Mouse (Mus musculus): ENCODE measurements at regions not wholly inside any gene's neighbourhood (a gene's known extent, or its start where the extent isn't known, plus 50 kb on each side); places are given as distances from the start of the nearest gene placed in this dataset.

DNA sequence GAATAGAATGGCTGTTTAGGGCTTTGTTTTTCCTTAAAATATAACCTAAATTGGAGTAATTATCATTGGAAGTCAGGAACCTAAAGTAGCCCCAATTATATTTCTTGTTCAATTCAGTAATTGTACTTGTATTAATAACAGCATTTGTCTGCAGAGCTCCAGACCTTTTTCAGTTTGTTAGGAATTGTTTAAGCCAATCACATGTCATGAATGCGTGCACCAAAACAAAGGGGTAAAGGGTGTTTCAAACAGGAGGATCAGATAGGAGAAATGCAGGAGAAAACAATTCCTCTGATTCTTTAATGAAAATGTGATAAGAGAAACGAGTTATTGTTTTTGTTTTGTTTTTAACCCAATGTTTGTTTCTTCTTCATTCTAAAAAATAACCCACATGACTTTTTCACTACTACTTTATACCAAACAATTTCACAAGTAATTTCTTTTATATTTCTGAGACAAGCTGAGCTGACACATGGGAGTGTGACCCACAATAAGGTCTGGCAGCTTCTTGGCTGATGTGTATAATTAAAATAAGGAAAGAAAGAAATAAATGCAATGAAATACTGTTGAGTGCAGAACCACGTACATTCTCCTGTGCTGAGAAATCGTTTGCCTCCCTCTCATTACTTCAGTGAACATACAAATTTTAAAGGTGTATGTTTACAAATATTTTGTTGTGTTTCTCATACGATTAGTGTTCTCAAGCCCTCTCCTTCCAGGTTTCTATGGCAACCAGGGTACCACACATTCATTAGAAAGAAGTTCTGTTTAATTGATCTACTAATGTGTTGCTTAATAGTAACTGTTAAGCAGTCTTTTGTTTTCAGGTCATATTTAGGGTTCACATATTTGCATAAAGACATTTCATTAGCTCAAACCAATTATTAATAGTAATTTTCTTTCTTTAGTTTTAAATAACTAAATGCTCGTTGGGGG lies 397.7 kb downstream of the Isl1 start:
- H3K27me3 ChIP-seq = peaks cover 3% of the 10 kb centered on the region; the same call in 1 of the 2 replicates
- WGBS = 12% methylated on average over 6 of the region's 6 CpGs
- H3K4me1 ChIP-seq = peaks cover 14% of the 10 kb centered on the region; the same call in 1 of the 2 replicates
- 0 out of 2 replicates have a peak overlapping the region, but pooled peaks have one; percentile 1 for H3K4me2 ChIP-seq
- no peak overlapping the region for H3K9ac ChIP-seq
- ATAC-seq = peak; percentile 83
- no peaks in the 10 kb centered on the region for H3K36me3 ChIP-seq (ENCODE audit: poor library complexity, severe bottlenecking)
- H3K4me3 ChIP-seq = no peak overlapping the region
- H3K27ac ChIP-seq = no peak overlapping the region
- H3K9me3 ChIP-seq (replicated peaks) = no peaks in the 10 kb centered on the region

- no peak overlapping the region for H3K27ac ChIP-seq
- peak; percentile 81 for ATAC-seq
- WGBS = 5% methylated on average over 8 of the region's 8 CpGs
- no peak overlapping the region for H3K4me3 ChIP-seq
- no peak overlapping the region for H3K9ac ChIP-seq
- peak overlapping the region; percentile 15 for H3K4me2 ChIP-seq
- no peaks in the 10 kb centered on the region; the same call in 1 of the 2 replicates for H3K9me3 ChIP-seq (replicated peaks)
- H3K4me1 ChIP-seq = peaks cover 14% of the 10 kb centered on the region; the same call in 1 of the 2 replicates
- H3K27me3 ChIP-seq = peaks cover 3% of the 10 kb centered on the region; the same call in 1 of the 2 replicates
- no peaks in the 10 kb centered on the region for H3K36me3 ChIP-seq (ENCODE audit: poor library complexity, severe bottlenecking)
These were observed 398.5 kb downstream of the Isl1 start for GRCm38 (mm10) chr13:115910866-115911449.

DNA sequence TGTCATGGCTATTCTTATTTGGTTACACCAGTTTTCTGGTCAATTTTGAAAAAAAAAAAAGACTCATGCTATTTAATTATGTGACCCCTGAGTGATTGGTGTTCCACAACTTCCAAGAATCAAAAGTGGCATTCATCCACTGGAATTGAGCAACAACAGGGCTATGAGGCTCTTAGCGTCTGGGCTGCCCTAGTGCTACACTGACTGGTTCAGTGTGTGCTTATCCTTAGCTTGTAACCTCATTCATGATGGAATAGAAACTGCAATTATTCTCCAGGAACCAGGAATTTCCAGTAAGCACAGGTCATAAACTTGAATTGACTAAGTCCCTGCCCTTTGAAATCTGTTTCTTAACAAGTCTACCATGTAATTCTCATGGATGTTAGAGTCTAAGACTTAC lies 428.9 kb downstream of the Isl1 start:
- WGBS = 65% methylated on average over 1 of the region's 1 CpGs
- Histone ChIP-seq H3K36me3 (ENCODE audit: poor library complexity, severe bottlenecking) (no peaks in the 10 kb centered on the region), H3K4me1 (no peaks in the 10 kb centered on the region), H3K27ac (no peak overlapping the region), H3K9me3 (replicated peaks) (no peaks in the 10 kb centered on the region), H3K4me3 (no peak overlapping the region), H3K27me3 (no peaks in the 10 kb centered on the region), H3K4me2 (no peak overlapping the region), H3K9ac (no peak overlapping the region)
- ATAC-seq = no peak

DNA sequence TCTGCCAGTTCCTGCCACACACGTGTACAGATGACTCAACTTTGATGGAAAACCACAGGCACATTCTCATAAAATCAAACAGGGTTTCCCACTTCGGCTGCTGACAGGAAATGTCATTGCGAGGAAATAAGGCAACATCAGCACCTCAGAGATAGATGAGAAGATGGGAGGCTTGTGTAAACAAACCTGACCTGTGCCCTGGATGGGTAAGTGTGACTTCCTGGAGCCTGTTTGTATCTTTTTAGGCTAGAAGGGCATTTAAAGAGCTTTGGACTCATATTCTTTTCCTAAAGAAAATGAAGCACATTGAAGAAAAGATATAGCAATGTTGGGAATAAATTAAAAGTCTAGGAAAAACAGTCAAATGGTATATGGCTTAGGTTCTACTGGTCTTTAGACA lies 449.0 kb downstream of the Isl1 start:
- Histone ChIP-seq H3K4me2 (no peak overlapping the region), H3K9ac (no peak overlapping the region), H3K27ac (no peak overlapping the region), H3K9me3 (replicated peaks) (no peaks in the 10 kb centered on the region), H3K4me3 (no peak overlapping the region), H3K4me1 (no peaks in the 10 kb centered on the region), H3K36me3 (ENCODE audit: poor library complexity, severe bottlenecking) (no peaks in the 10 kb centered on the region), H3K27me3 (no peaks in the 10 kb centered on the region)
- 73% methylated on average over 3 of the region's 3 CpGs for WGBS
- no peak for ATAC-seq

DNA sequence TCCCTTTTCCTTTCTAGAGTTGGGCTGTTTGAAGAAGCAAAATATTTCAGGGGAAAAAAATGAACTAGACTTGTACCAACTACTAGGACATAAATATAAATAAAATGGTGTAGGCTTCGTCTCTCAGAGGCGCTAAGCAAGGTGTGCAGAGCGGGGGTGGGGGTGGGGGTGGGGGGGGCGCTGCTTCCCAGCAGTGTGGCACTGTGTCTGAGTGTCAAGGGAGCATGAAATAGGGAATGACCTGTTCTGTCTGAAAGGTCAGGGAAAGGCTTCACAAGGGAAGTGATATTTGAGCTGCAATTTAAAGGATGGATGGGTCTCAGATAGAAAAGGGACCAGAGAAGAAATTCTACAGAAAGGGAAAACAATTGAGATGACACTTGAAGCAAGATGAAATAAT lies 452.9 kb downstream of the Isl1 start:
- Histone ChIP-seq H3K27me3 (no peaks in the 10 kb centered on the region), H3K9me3 (replicated peaks) (no peaks in the 10 kb centered on the region), H3K36me3 (ENCODE audit: poor library complexity, severe bottlenecking) (no peaks in the 10 kb centered on the region), H3K9ac (no peak overlapping the region), H3K27ac (no peak overlapping the region), H3K4me3 (no peak overlapping the region), H3K4me1 (no peaks in the 10 kb centered on the region), H3K4me2 (no peak overlapping the region)
- 86% methylated on average over 4 of the region's 4 CpGs for WGBS
- ATAC-seq = no peak

DNA sequence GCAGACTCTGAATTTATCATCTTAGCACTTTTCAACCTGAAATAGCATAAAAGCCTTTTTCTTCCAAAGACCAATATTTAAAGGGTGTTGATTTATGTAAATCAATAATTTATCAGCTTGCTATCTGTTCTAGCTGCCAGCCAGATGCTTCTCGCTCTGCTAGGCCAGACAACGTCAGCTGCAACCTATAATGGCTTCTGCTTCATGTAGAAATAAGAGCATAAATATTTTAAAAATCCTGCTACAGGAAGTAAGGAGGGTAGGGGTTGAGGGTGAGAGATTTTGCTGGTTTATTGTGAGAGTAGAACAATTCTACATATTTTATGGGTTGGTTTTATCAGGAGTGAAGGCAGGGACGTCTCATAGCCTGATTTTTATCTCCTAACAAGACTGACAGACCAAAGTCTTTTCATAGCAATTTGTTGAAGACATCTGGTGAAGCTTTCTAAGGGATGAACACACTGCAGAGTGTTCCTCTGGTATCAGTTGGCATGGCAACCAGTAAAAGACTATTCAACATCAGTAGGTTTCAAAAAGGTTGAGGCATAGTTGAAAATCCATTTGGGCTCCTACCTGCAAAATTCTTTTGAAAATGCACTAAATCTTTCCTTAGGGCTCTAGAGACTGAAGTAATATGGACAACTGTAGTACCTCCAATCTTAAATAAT lies 456.7 kb downstream of the Isl1 start:
- no peak for ATAC-seq
- Histone ChIP-seq H3K9me3 (replicated peaks) (no peaks in the 10 kb centered on the region), H3K4me2 (no peak overlapping the region), H3K27me3 (no peaks in the 10 kb centered on the region), H3K36me3 (ENCODE audit: poor library complexity, severe bottlenecking) (no peaks in the 10 kb centered on the region), H3K9ac (no peak overlapping the region), H3K4me3 (no peak overlapping the region), H3K4me1 (no peaks in the 10 kb centered on the region), H3K27ac (no peak overlapping the region)
- WGBS = 74% methylated on average over 3 of the region's 3 CpGs

DNA sequence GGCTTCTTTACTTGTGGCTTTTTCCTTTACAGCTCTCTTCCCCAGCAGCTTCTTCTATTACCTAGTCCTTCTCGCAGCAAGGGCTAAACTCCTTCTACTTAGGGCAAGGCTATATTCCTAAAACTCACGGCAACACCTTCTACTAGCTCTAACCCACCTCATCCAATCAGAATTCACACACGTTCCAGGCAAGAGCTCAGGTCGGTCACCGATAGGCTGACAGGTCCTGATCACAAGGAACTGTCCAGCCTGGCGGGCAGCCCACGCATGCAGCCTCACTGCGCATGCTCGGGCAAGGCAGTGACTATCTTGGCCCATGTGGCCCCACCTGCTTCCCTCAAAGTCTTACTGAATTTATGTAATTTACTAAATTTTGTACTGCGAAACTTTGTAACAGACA lies 466.4 kb downstream of the Isl1 start:
- Histone ChIP-seq H3K9ac (no peak overlapping the region), H3K4me3 (no peak overlapping the region), H3K36me3 (ENCODE audit: poor library complexity, severe bottlenecking) (no peaks in the 10 kb centered on the region), H3K9me3 (replicated peaks) (no peaks in the 10 kb centered on the region), H3K27ac (no peak overlapping the region), H3K27me3 (no peaks in the 10 kb centered on the region), H3K4me1 (no peaks in the 10 kb centered on the region), H3K4me2 (no peak overlapping the region)
- WGBS = 62% methylated on average over 10 of the region's 10 CpGs
- no peak for ATAC-seq

DNA sequence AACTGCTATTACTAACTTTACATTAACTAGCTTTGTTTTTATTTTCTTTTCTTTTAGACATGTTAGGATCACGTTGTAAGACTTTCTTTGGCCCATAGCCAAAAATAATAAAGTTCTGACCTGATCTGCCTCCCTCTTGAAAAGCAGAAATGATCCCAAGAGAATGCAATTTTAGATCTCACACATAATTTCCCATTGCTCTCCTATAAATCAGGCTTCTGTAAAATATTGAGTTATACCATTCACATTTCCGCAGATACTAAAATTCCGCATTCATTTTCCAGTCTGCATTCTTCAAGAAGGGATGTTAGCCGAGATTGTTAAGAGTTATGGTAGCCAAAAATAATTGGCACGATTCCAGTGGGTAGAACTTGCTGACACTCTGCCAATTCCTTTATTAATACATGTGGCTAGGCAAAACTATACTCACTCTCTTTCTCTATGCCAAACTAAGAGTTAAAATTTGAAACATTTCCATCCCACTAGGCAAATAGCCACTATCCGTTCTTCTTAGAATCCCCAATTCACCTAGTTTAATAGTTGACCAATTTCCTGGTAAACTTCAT lies 473.2 kb downstream of the Isl1 start:
- 79% methylated on average over 6 of the region's 6 CpGs for WGBS
- no peaks in the 10 kb centered on the region for H3K4me1 ChIP-seq
- H3K9me3 ChIP-seq (replicated peaks) = no peaks in the 10 kb centered on the region

GRCm38 (mm10) chr13:115825191-115825590 lies 484.3 kb downstream of the Isl1 start:
- H3K4me2 ChIP-seq = no peak overlapping the region
- H3K4me3 ChIP-seq = no peak overlapping the region
- H3K27me3 ChIP-seq = no peaks in the 10 kb centered on the region
- H3K9me3 ChIP-seq (replicated peaks) = no peaks in the 10 kb centered on the region
- no peak for ATAC-seq
- no peaks in the 10 kb centered on the region for H3K36me3 ChIP-seq (ENCODE audit: poor library complexity, severe bottlenecking)
- no peak overlapping the region for H3K9ac ChIP-seq
- WGBS = 82% methylated on average over 6 of the region's 6 CpGs
- H3K4me1 ChIP-seq = no peaks in the 10 kb centered on the region
- H3K27ac ChIP-seq = no peak overlapping the region

More for the DNA sequence above, 473.2 kb downstream of the Isl1 start:
- Histone ChIP-seq H3K4me2 (no peak overlapping the region), H3K4me3 (no peak overlapping the region), H3K27ac (no peak overlapping the region), H3K27me3 (no peaks in the 10 kb centered on the region), H3K36me3 (ENCODE audit: poor library complexity, severe bottlenecking) (no peaks in the 10 kb centered on the region), H3K9ac (no peak overlapping the region)
- 0 out of 2 replicates have a peak, but pooled peaks have one; percentile 10 for ATAC-seq

DNA sequence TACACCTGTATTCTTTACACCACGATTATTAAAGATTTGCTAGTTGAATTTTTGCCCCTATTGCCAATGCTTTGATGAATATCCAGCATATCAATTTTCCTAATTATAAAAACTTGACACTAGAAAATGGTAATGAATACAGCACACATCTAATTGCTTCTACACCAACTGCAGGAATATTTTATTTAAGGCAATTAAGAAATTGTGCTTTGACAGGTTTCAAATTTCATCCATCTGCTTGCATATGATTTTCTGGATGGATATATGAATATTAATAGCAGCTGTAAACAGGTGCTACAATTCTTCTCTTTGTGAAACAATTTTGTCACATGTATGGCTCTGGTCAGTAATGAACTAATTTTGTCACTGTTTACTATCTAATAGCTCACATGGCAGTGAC lies 487.0 kb downstream of the Isl1 start:
- Histone ChIP-seq H3K27me3 (no peaks in the 10 kb centered on the region), H3K4me1 (no peaks in the 10 kb centered on the region), H3K9ac (no peak overlapping the region), H3K4me3 (no peak overlapping the region), H3K27ac (no peak overlapping the region), H3K9me3 (replicated peaks) (no peaks in the 10 kb centered on the region), H3K4me2 (no peak overlapping the region), H3K36me3 (ENCODE audit: poor library complexity, severe bottlenecking) (no peaks in the 10 kb centered on the region)
- ATAC-seq = peak; percentile 58; the same call in 1 of the 2 replicates
- 50% methylated on average over 1 of the region's 1 CpGs for WGBS

- Histone ChIP-seq H3K4me3 (no peak overlapping the region), H3K36me3 (ENCODE audit: poor library complexity, severe bottlenecking) (no peaks in the 10 kb centered on the region), H3K4me1 (no peaks in the 10 kb centered on the region), H3K27me3 (no peaks in the 10 kb centered on the region), H3K4me2 (no peak overlapping the region), H3K27ac (no peak overlapping the region), H3K9ac (no peak overlapping the region), H3K9me3 (replicated peaks) (no peaks in the 10 kb centered on the region)
- 89% methylated on average over 2 of the region's 2 CpGs for WGBS
- no peak for ATAC-seq
These were observed 495.3 kb downstream of the Isl1 start for GRCm38 (mm10) chr13:115814211-115814610.

DNA sequence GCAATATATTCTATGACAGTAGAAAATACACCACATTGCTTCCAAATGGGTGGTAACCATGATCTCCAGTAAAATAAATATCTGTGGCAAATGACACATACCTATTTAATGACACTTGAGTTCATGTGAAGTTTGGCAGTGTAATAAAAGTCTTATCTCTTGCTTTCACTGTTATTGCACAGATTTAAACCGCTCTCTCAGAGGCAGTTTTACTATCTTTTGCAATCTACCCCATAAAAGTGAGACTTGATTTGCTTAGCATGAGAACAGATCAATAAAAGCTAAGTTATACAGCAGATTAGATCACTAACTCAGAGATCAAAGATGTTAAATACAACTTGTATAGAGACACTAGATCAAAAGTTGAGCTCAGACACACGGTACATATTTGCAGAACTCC lies 510.2 kb downstream of the Isl1 start:
- H3K4me3 ChIP-seq = no peak overlapping the region
- H3K9me3 ChIP-seq (replicated peaks) = no peaks in the 10 kb centered on the region
- H3K4me2 ChIP-seq = no peak overlapping the region
- no peak overlapping the region for H3K9ac ChIP-seq
- no peak for ATAC-seq
- H3K27ac ChIP-seq = no peak overlapping the region
- H3K4me1 ChIP-seq = no peaks in the 10 kb centered on the region
- no peaks in the 10 kb centered on the region for H3K36me3 ChIP-seq (ENCODE audit: poor library complexity, severe bottlenecking)
- 83% methylated on average over 2 of the region's 2 CpGs for WGBS
- H3K27me3 ChIP-seq = no peaks in the 10 kb centered on the region

Data from forebrain, embryonic 13.5 days (tissue).